Mouse (Mus musculus) kidney, postnatal 0 days (tissue): Measurements from ENCODE around the gene Ubxn2a. TPM values are rescaled to one million over a fixed set of nuclear protein-coding genes. Genes with fewer than 3 reads are reported as not detected.
A peak's percentile ranks its signal among the peaks of the same experiment; 100 is the strongest.

Experiments used
- ATAC-seq: fragments of 200-750 bp; cut with Nextera tagmentation; replicated peaks from 2 replicates; pipeline ENCODE4 v1.8.0; 2017; ENCODE audit warnings: low read depth, moderate number of reproducible peaks, moderate TSS enrichment, moderate library complexity; ENCODE audit not compliant: low FRiP score
- DNase-seq: peaks from one replicate; pipeline ENCODE4 v3.0.0-alpha.2; 2016; ENCODE audit warnings: low spot score
- H3K27ac ChIP-seq: fragments of 300-500 bp; sonication (generic); 2 replicates; pipeline ENCODE4 v1.5.1; 2014; ENCODE audit warnings: mild to moderate bottlenecking
- H3K27me3 ChIP-seq: fragments of 300-500 bp; sonication (generic); 2 replicates; pipeline ENCODE4 v1.6.1; 2014; ENCODE audit warnings: low read length, mixed read lengths; ENCODE audit not compliant: insufficient read depth
- H3K36me3 ChIP-seq: fragments of 300-500 bp; sonication (generic); 2 replicates; pipeline ENCODE4 v1.6.1; 2014; ENCODE audit warnings: low read length, mixed read lengths; ENCODE audit not compliant: insufficient read depth
- H3K4me1 ChIP-seq: fragments of 300-500 bp; sonication (generic); replicated peaks from 2 replicates; pipeline ENCODE4 v1.6.1; 2014; ENCODE audit warnings: antibody characterized with exemption, low read length, mixed read lengths; ENCODE audit not compliant: insufficient read depth
- H3K4me2 ChIP-seq: fragments of 300-500 bp; sonication (generic); 2 replicates; pipeline ENCODE4 v1.6.1; 2014; ENCODE audit warnings: mild to moderate bottlenecking, low read length, moderate library complexity, mixed read lengths
- H3K4me3 ChIP-seq: fragments of 300-500 bp; sonication (generic); replicated peaks from 2 replicates; pipeline ENCODE4 v1.5.1; 2014; ENCODE audit warnings: low read depth, low read length
- H3K9ac ChIP-seq: fragments of 300-500 bp; sonication (generic); 2 replicates; pipeline ENCODE4 v1.6.1; 2014; ENCODE audit warnings: low read depth, low read length
- H3K9me3 ChIP-seq: fragments of 300-500 bp; sonication (generic); replicated peaks from 2 replicates; pipeline ENCODE4 v1.6.1; 2016; ENCODE audit warnings: low read length, inconsistent platforms, mixed read lengths
- CTCF ChIP-seq: IDR thresholded peaks from 2 replicates; pipeline ENCODE4 v1.5.1; 2016; ENCODE audit warnings: antibody characterized with exemption, low read depth, mild to moderate bottlenecking, moderate library complexity
- WGBS: fragments of 180-500 bp; shearing (Covaris S2); extraction: QIAGEN DNeasy Blood & Tissue Kit; methylation state at CpG from one replicate; pipeline ENCODE4 v1.1.7; 2014; 5-methylcytosine and 5-hydroxymethylcytosine counted together
- polyA plus RNA-seq: library from polyadenylated mRNA; unstranded; fragments of >200 nt; fragmentation: Nextera tagmentation; extraction: Ambion mirVana; gene quantifications from 2 replicates; pipeline ENCODE4 v1.2.1, GENCODE M21; 2015

Gene Ubxn2a
- polyA plus RNA-seq = 30.2 and 34.9 TPM in 2 replicates

- ATAC-seq = peak; percentile 96
- under 1% methylated on average over 104 of the region's 125 CpGs for WGBS
- no peak for TF ChIP-seq CTCF
Measured at GRCm38 (mm10) chr12:4906951-4907906, at the start of gene Ubxn2a. Gene Ubxn2a (minus strand): TSS chr12:4907705.

GRCm38 (mm10) chr12:4953156-4953555 is 45.7 kb upstream of the Ubxn2a start:
- ATAC-seq (no peak), DNase-seq (no peak)
- no peaks in the 10 kb centered on the region for H3K9me3 ChIP-seq
- TF ChIP-seq CTCF = no peak
- no peak overlapping the region for H3K27ac ChIP-seq
- H3K4me2 ChIP-seq = no peak overlapping the region
- H3K4me1 ChIP-seq = no peaks in the 10 kb centered on the region
- no peaks in the 10 kb centered on the region for H3K27me3 ChIP-seq
- H3K4me3 ChIP-seq = no peak overlapping the region
- 75% methylated on average over 4 of the region's 4 CpGs for WGBS
- peaks cover 34% of the 10 kb centered on the region for H3K36me3 ChIP-seq
- no peak overlapping the region for H3K9ac ChIP-seq

More at GRCm38 (mm10) chr12:4906951-4907906, at the start of gene Ubxn2a:
- peak within 1 kb of the TSS; percentile 77 for H3K9ac ChIP-seq
- peak within 1 kb of the TSS; percentile 63 for H3K4me2 ChIP-seq
- DNase-seq = peak; percentile 95
- H3K4me1 ChIP-seq = no peaks in the 10 kb centered on the region
- H3K4me3 ChIP-seq = peak within 1 kb of the TSS; percentile 61
- H3K9me3 ChIP-seq = no peaks in the 10 kb centered on the region
- no peaks in the 10 kb centered on the region for H3K36me3 ChIP-seq
- peak within 1 kb of the TSS; percentile 72 for H3K27ac ChIP-seq
- no peaks in the 10 kb centered on the region for H3K27me3 ChIP-seq

- Histone ChIP-seq H3K27ac (no peak overlapping the region), H3K4me3 (no peak overlapping the region), H3K27me3 (no peaks in the 10 kb centered on the region), H3K4me1 (no peaks in the 10 kb centered on the region), H3K9ac (no peak overlapping the region), H3K36me3 (peaks cover 36% of the 10 kb centered on the region), H3K9me3 (no peaks in the 10 kb centered on the region), H3K4me2 (no peak overlapping the region)
- no peak for DNase-seq
- 98% methylated on average over 1 of the region's 1 CpGs for WGBS
- ATAC-seq = no peak
- TF ChIP-seq CTCF = no peak
Measured at GRCm38 (mm10) chr12:4952272-4952671, 44.8 kb upstream of the Ubxn2a start.

GRCm38 (mm10) chr12:4930820-4931548 is 23.5 kb upstream of the Ubxn2a start:
- H3K27me3 ChIP-seq = no peaks in the 10 kb centered on the region
- no peak overlapping the region for H3K9ac ChIP-seq
- DNase-seq = no peak
- no peaks in the 10 kb centered on the region for H3K9me3 ChIP-seq
- no peak for ATAC-seq
- H3K4me1 ChIP-seq = no peaks in the 10 kb centered on the region
- no peaks in the 10 kb centered on the region for H3K36me3 ChIP-seq
- H3K4me3 ChIP-seq = no peak overlapping the region
- no peak for TF ChIP-seq CTCF
- H3K27ac ChIP-seq = no peak overlapping the region
- no peak overlapping the region for H3K4me2 ChIP-seq
- WGBS = 96% methylated on average over 3 of the region's 3 CpGs

GRCm38 (mm10) chr12:4928197-4928596 is 20.7 kb upstream of the Ubxn2a start:
- H3K4me3 ChIP-seq = no peak overlapping the region
- H3K9me3 ChIP-seq = no peaks in the 10 kb centered on the region
- no peak overlapping the region for H3K9ac ChIP-seq
- no peaks in the 10 kb centered on the region for H3K4me1 ChIP-seq
- TF ChIP-seq CTCF = no peak
- no peaks in the 10 kb centered on the region for H3K27me3 ChIP-seq
- no peaks in the 10 kb centered on the region for H3K36me3 ChIP-seq
- no peak for DNase-seq
- H3K4me2 ChIP-seq = no peak overlapping the region
- ATAC-seq = no peak
- H3K27ac ChIP-seq = no peak overlapping the region
- 97% methylated on average over 2 of the region's 2 CpGs for WGBS

- H3K4me3 ChIP-seq = peak overlapping the region; percentile 100
- H3K36me3 ChIP-seq = no peaks in the 10 kb centered on the region
- H3K4me2 ChIP-seq = peak overlapping the region; percentile 72
- peak overlapping the region; percentile 96 for H3K27ac ChIP-seq
- ATAC-seq (peak; percentile 65; the same call in 1 of the 2 replicates), DNase-seq (peak; percentile 77)
- TF ChIP-seq CTCF = no peak
- H3K9me3 ChIP-seq = no peaks in the 10 kb centered on the region
- under 1% methylated on average over 48 of the region's 48 CpGs for WGBS
- peak overlapping the region; percentile 99 for H3K9ac ChIP-seq
- peaks cover 9% of the 10 kb centered on the region; the same call in 1 of the 2 replicates for H3K4me1 ChIP-seq
- H3K27me3 ChIP-seq = no peaks in the 10 kb centered on the region
Measured at GRCm38 (mm10) chr12:4917805-4918591, 10.5 kb upstream of the Ubxn2a start.
